In genomic region chr16:24991059-24991541, GRCm38 (mm10) we compare ENCODE assay signal across 11 mouse cellular contexts.
DNase-seq lines count a peak whose midpoint lies in the region; ATAC-seq and TF ChIP-seq lines count a peak whose summit lies in the region.
"Had no signal": no experiment of that assay in that cellular context is flagged by ENCODE, and none has a peak within 500 bp of the region (broad histone marks: within the 10 kb centered on the region; RNA-seq: fewer than 3 reads in every experiment).

No protein-coding gene starts in this region.

- no peaks in the 10 kb centered on the region for H3K36me3 ChIP-seq in heart, embryonic 12.5 days
- peaks cover 2% of the 10 kb centered on the region; the same call in 1 of the 2 replicates for H3K36me3 ChIP-seq in heart, embryonic 10.5 days
- H3K36me3 ChIP-seq in stomach, embryonic 14.5 days (ENCODE audit: control insufficient read depth, insufficient read depth, low read length): no peaks in the 10 kb centered on the region
- H3K36me3 ChIP-seq: neural tube, embryonic 13.5 days had no signal

- H3K4me2 ChIP-seq in heart, embryonic 12.5 days: no peak overlapping the region
- H3K4me2 ChIP-seq in stomach, embryonic 14.5 days (replicated peaks; ENCODE audit: low read depth, low read length): no peak overlapping the region
- H3K4me2 ChIP-seq: neural tube, embryonic 13.5 days had no signal

- intact Hi-C loops in left cerebral cortex, adult 2 months (cut with DNase I): loop anchor here (1.0 to 2.0 kb wide), 3 partner anchors 50 to 323 kb away; no protein-coding TSS in a partner anchor

- H3K27me3 ChIP-seq in heart, embryonic 12.5 days (replicated peaks): no peaks in the 10 kb centered on the region
- H3K27me3 ChIP-seq in heart, embryonic 10.5 days (ENCODE audit: insufficient read depth, poor library complexity, severe bottlenecking): no peaks in the 10 kb centered on the region
- H3K27me3 ChIP-seq in stomach, embryonic 14.5 days (ENCODE audit: control insufficient read depth, insufficient read depth, low read length): no peaks in the 10 kb centered on the region
- H3K27me3 ChIP-seq: neural tube, embryonic 13.5 days; Patski had no signal

- no peak for DNase-seq in heart, embryonic 10.5 days (ENCODE audit: low spot score)
- peak; percentile 77 to 78 for DNase-seq in cerebellum, postnatal 14 days
- DNase-seq in left cerebral cortex, adult 2 months (ENCODE audit: extremely low spot score in 1 of 2, low spot score in 2 of 2): peak in 1 of 2 experiments; percentile 50
- DNase-seq in kidney, postnatal 4 days: no peak
- no peak for DNase-seq in lung, postnatal 25 days (ENCODE audit: low spot score)
- DNase-seq in gastrocnemius, adult 8-10 months (ENCODE audit: low spot score in 2 of 2): no peak
- DNase-seq: kidney, postnatal 14 days had no signal

- no peak for ATAC-seq in heart, embryonic 12.5 days (ENCODE audit: insufficient number of reproducible peaks, low FRiP score)
- ATAC-seq in stomach, embryonic 14.5 days (ENCODE audit: insufficient number of reproducible peaks, insufficient read depth, low FRiP score, low read depth): no peak
- ATAC-seq: Patski had no signal

- H3K4me3 ChIP-seq in heart, embryonic 12.5 days: no peak overlapping the region
- no peak overlapping the region for H3K4me3 ChIP-seq in heart, embryonic 10.5 days
- peak overlapping the region; percentile 9; the same call in 1 of the 2 replicates for H3K4me3 ChIP-seq in left cerebral cortex, adult 2 months
- H3K4me3 ChIP-seq in stomach, embryonic 14.5 days (ENCODE audit: low read depth, low read length): no peak overlapping the region
- H3K4me3 ChIP-seq: neural tube, embryonic 13.5 days had no signal

- H3K9ac ChIP-seq in heart, embryonic 12.5 days: no peak overlapping the region
- no peak overlapping the region for H3K9ac ChIP-seq in stomach, embryonic 14.5 days (replicated peaks; ENCODE audit: low read depth, low read length)
- H3K9ac ChIP-seq: neural tube, embryonic 13.5 days had no signal

- H3K27ac ChIP-seq in heart, embryonic 12.5 days (ENCODE audit: poor library complexity, severe bottlenecking): 0 out of 2 replicates have a peak overlapping the region, but pooled peaks have one; percentile 37
- no peak overlapping the region for H3K27ac ChIP-seq in heart, embryonic 10.5 days
- H3K27ac ChIP-seq in left cerebral cortex, adult 2 months: no peak overlapping the region
- peak overlapping the region; percentile 68; the same call in 1 of the 2 replicates for H3K27ac ChIP-seq in stomach, embryonic 14.5 days (ENCODE audit: low read length)
- H3K27ac ChIP-seq: neural tube, embryonic 13.5 days had no signal

- no peaks in the 10 kb centered on the region for H3K9me3 ChIP-seq in heart, embryonic 12.5 days (replicated peaks)
- H3K9me3 ChIP-seq in heart, embryonic 10.5 days: no peaks in the 10 kb centered on the region
- no peaks in the 10 kb centered on the region for H3K9me3 ChIP-seq in stomach, embryonic 14.5 days (ENCODE audit: control insufficient read depth, low read depth, low read length)
- H3K9me3 ChIP-seq: neural tube, embryonic 13.5 days had no signal

- TF ChIP-seq CTCF in left cerebral cortex, adult 2 months (IDR thresholded peaks at IDR 0.05): no peak

- peaks cover 26% of the 10 kb centered on the region for H3K4me1 ChIP-seq in heart, embryonic 12.5 days (replicated peaks)
- peaks cover 13% of the 10 kb centered on the region for H3K4me1 ChIP-seq in heart, embryonic 10.5 days
- H3K4me1 ChIP-seq in stomach, embryonic 14.5 days (ENCODE audit: control insufficient read depth, insufficient read depth, low read length): peaks cover 9% of the 10 kb centered on the region; the same call in 1 of the 2 replicates
- H3K4me1 ChIP-seq: neural tube, embryonic 13.5 days had no signal

- WGBS in heart, embryonic 12.5 days: 76% methylated on average over 10 of the region's 10 CpGs
- 82% methylated on average over 10 of the region's 10 CpGs for WGBS in heart, embryonic 10.5 days
- 85% methylated on average over 10 of the region's 10 CpGs for WGBS in stomach, embryonic 14.5 days

Comparison
In these comparisons a context has a peak if more than half of its experiments do, and no peak if none do; other contexts are left out.
1. H3K27ac ChIP-seq: peak in heart, embryonic 12.5 days (single experiment) and stomach, embryonic 14.5 days (single experiment); none in heart, embryonic 10.5 days (single experiment) and left cerebral cortex, adult 2 months (single experiment).
2. DNase-seq: peak in cerebellum, postnatal 14 days (2 of 2); none in heart, embryonic 10.5 days (single experiment), kidney, postnatal 4 days (0 of 2), lung, postnatal 25 days (single experiment) and gastrocnemius, adult 8-10 months (0 of 2).